Mouse (Mus musculus): ENCODE results near the gene Efnb1.
"Not testable (repeated sequence)": the region's sequence is repeated elsewhere in the genome, so short reads cannot be mapped to it uniquely, and the experiment has no call there.

Gene Efnb1

GRCm38 (mm10) chrX:99135523-99136258, at the start of gene Efnb1:
Gene Efnb1, plus strand, starts transcription at chrX:99136130.
- DNase-seq (ENCODE audit: low read depth, low spot score): peak; percentile 97

GRCm38 (mm10) chrX:99092704-99093103, 43.2 kb upstream of the Efnb1 start:
- no peak for DNase-seq (ENCODE audit: low read depth, low spot score)

DNA sequence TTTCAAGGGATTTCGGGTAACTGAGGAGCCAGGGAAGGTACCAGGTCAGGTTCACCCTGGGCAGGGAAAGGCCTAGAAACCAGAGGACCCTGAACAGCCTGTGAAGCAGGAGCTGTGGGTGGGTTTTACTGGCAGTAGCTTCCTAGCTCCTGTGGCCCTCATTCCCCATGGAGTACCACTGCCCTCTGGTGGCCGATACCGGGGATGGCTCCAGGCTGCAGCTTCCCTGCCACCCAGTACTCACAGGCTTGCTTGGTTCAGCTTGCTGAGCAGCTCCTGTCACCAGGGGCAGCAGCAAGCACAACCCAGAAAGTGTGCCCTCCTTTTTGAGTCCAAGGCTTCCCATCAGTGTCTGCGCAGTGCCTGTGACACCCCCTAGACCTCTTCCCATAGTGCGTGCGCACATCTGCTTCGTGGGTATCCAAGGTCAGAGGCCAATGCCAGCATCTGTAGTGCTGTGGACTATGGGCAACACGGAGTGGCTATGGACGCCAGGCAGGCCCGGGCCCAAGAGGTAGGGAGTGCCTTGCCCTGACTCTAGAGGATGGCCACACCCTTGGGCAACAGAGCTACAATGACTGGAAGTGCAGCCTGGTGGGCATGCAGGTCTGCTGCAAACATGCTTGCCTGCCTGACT, 24.7 kb upstream of the Efnb1 start:
- not testable (repeated sequence) for DNase-seq (ENCODE audit: low read depth, low spot score)

- no peak for DNase-seq (ENCODE audit: low read depth, low spot score)
Observed at GRCm38 (mm10) chrX:99119510-99119909, 16.4 kb upstream of the Efnb1 start.

DNA sequence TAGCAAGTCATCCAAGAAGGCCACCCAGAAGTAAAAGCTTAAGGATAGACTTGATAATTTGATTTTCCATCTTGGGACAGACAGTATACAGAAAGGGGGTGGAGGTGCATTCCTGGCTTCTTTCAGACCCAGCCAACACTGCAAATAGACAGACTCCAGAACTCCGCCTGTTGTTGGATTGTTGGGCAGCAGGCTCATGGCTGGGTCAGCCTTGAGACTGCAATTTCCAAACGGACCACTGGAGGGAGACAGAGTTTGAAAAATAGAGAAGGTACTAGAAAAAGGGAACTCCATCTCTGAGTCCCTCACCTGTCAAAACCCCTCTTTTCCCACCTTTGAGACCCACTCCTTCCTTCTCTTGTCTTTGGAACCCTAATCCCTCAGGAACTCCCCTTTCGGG, 5.9 kb upstream of the Efnb1 start:
- DNase-seq (ENCODE audit: low read depth, low spot score): peak; percentile 44

- no peak for DNase-seq (ENCODE audit: low read depth, low spot score)
Observed at GRCm38 (mm10) chrX:99132573-99132972, 3.4 kb upstream of the Efnb1 start.

- DNase-seq (ENCODE audit: low read depth, low spot score): peak; percentile 90
Observed at GRCm38 (mm10) chrX:99134891-99135290, 1.0 kb upstream of the Efnb1 start.

GRCm38 (mm10) chrX:99136431-99136966, 569 bp downstream of the Efnb1 start:
- peak; percentile 33 for DNase-seq (ENCODE audit: low read depth, low spot score)

- no peak for DNase-seq (ENCODE audit: low read depth, low spot score)
Observed at GRCm38 (mm10) chrX:99137143-99137870, 1.4 kb downstream of the Efnb1 start.

DNA sequence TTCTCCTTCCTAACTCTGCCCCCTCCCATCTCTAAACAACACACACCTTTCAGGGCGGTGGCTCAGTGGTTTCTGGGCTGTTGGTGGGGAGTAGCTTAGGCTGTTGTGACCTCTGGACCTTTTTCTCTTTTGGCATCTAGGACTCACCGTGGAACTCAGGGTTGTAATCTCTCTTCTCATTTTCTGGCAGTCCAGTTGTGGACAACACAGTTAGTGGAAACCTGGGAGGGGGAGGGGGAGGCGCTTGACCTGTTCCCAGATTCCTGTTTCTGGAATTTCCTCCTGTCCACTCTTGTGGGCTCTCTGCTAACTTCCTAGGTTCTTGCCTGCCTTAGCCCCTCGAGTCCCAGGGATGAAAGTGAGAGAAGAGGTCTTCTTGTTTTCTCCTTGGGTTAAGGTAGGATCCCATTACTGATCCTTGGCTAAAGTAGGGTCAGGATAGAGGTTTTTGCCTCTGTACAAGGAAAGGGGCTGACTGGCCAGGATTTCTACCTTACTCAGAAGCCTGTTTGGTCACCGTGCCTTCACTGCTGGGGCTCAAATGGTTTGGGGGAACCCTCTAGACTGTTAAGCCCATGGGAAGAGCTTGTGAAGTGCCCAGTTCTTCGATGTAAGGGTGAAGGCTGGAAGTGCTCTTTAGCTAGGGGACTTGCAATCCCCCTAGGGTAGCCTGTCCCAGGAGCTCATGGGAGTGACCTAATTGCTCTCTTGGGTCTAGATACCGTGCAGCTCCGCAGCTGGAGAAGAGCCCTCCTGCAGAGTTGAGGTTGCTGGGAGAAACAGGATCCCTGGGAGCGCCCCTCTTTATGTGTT, 2.2 kb downstream of the Efnb1 start:
- no peak for DNase-seq (ENCODE audit: low read depth, low spot score)

- peak; percentile 68 for DNase-seq (ENCODE audit: low read depth, low spot score)
Observed at GRCm38 (mm10) chrX:99141079-99141478, 5.1 kb downstream of the Efnb1 start.

DNA sequence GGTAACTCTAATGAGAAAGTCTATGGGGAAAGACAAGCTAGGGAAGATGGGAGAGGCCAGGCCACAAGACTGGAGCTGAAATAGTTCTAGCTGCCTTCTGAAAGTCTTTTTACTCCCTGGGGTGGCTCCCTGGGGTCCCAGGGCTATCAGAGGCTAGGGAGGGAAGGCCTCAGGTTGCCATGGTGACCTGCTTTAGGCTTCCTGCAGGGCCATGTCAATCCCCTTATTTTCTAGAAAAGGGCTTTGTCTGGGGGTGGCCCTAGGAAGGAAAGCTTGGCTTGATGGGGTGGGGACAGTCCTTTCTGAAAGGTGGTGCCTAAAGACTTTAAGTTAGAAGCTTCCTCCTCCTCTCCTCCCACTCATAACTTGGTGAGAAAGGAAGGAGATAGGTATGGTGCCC, 6.0 kb downstream of the Efnb1 start:
- no peak for DNase-seq (ENCODE audit: low read depth, low spot score)

DNA sequence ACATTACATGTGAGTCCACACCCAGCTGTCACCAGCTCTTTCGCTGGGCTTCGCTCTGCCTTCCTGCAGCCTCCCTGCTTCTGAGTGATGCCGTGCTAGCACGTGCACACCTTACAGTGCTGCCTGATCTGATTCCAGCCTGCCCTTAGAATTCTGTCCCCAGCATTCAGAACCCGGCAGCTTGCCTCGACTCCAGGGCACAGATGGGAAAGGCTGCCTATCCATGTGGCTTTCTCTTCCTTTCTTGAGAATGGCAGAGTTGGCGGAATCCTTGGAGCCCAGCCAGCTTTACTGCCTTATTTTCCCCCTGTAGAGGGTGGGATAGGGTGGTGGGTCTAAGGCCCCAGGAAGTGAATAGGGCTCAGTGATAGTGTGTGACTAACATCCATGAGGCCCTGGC, 9.6 kb downstream of the Efnb1 start:
- DNase-seq (ENCODE audit: low read depth, low spot score): no peak

- no peak for DNase-seq (ENCODE audit: low read depth, low spot score)
Observed at GRCm38 (mm10) chrX:99148061-99148905, 12.4 kb downstream of the Efnb1 start.

DNA sequence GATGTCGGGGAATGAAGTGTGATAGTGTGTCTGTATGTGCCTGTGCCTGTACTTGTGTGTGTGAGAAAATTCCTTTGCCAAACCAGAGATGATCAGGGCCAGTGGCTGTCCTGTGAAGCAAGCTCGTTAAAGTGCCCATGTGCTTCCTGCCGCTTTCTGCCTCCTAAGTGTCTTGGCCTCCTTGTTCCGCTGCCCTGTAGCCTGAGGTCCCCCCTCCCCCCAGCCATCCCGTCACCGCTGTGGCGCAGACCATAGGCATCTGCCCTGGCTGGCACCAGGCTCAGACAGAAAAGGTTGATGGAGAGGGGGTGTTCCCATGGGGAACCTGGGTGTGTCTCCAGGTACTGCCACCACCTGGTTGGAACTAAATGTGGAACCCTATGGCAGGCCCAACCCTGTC, 13.1 kb downstream of the Efnb1 start:
- no peak for DNase-seq (ENCODE audit: low read depth, low spot score)

GRCm38 (mm10) chrX:99149900-99150299, 14.0 kb downstream of the Efnb1 start:
- no peak for DNase-seq (ENCODE audit: low read depth, low spot score)

DNA sequence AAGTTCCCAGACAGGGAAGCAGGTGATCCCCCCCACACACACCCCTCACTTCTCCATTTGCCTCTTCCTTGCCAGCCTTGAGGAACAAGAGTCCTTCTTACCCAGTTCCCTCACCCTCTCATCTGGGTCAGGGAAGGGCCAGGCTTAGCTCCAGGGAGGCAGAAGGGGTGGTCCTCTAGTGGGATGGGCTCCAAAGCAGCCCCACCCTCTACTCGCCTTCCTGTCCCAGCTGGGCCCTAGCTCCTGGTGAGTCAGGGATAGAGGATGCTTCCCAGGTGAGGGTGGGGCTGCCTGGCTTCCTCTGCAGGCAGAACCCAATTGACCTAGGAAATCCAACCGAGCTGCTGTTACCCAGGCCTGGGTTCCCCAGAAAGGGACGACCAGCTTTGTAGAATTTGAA, 14.8 kb downstream of the Efnb1 start:
- no peak for DNase-seq (ENCODE audit: low read depth, low spot score)

GRCm38 (mm10) chrX:99151434-99151833, 15.5 kb downstream of the Efnb1 start:
- no peak for DNase-seq (ENCODE audit: low read depth, low spot score)

DNA sequence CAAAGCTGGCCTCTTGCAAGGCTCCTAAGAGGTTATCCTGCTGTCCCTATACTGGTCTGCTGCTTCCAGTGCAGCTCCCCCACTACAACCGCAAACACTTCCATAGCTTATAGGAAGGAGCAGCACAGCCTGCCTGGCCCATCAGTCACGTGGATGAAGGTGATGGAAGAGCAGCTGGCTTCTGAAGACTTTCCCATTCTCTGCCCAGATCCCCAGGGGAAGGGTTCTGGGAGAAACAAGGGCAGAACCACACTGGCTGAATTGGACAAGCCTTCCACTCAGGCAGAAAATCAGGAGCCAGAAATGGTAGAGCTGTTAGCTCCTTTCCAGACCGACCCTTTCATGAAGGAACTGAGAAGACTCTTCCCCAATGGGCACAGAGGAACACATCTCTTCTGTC, 16.2 kb downstream of the Efnb1 start:
- DNase-seq (ENCODE audit: low read depth, low spot score): no peak

DNA sequence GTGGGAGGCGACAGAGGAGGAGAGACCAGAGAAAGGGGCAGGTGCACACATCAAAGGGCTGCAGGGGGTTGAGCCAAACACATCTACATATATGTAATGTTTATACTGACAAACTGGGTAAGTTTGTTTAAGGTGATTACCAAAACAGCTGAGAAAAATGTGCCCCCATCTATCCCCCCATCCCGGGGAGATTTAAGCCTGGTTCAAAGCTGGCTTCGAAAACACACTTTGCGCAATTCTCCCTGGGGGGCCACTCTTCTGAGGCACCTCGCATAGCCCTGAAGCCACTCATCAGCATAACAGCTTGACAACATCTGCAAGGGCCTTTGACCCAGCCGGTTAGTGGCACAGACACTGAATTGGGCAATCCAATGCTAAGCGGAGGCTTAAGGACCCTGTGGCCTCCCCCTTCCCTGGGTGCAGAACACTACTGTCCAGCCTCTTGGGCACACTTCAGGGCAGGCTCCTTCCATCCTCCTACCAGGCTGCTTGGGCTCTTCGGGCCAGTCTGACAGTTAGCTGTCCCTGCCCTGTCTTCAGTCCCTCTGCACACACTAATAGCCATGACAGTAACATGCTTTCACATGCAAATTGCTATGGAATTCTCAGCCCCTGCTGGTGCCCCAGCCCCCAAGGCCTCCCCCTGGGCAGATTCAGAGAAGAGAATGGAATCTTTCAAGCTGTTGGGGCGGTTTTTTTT, 16.8 kb downstream of the Efnb1 start:
- no peak for DNase-seq (ENCODE audit: low read depth, low spot score)
